Mouse (Mus musculus) embryonic stem cell, embryonic (primary cell): ENCODE measurements around the gene Lhx1.

ENCODE experiments used
- CTCF ChIA-PET, 4 experiments: fragments of 300-600 bp in 2 of 4; fragments of 350-600 bp in 2 of 4; sonication (Branson Sonifier 250); formaldehyde crosslinking; loops; one replicate each; lab custom pipeline; 2022; ENCODE audit warnings: inconsistent platforms in 2 of 4; lab: Charles Lee
- POLR2A ChIA-PET, 4 experiments: fragments of 300-600 bp in 2 of 4; fragments of 350-600 bp in 2 of 4; sonication (Branson Sonifier 250); formaldehyde crosslinking; loops; one replicate each; lab custom pipeline; 2022; ENCODE audit warnings: antibody characterized with exemption in 4 of 4, inconsistent platforms in 1 of 4; lab: Charles Lee

Gene Lhx1

GRCm38 (mm10) chr11:84525421-84526274, at the start of gene Lhx1:
TSS of gene Lhx1 (minus strand) at chr11:84525535.
- ChIA-PET CTCF (interaction anchor here in 3 of 4 experiments (1.0 to 1.8 kb wide), 7 partner anchors 10 to 294 kb away, joined by 3 to 6 read pairs (median 4); partner anchors contain the start of genes Mrm1 (in 2 of the 3) and Aatf (in 1 of the 3)), POLR2A (interaction anchor here (0.5 to 6.4 kb wide), 11 partner anchors 11 to 1207 kb away, joined by 3 to 83 read pairs (median 3); partner anchors contain the start of gene Aatf (in 3 of the 4))

GRCm38 (mm10) chr11:84574834-84575233, 49.5 kb upstream of the Lhx1 start:
- CTCF ChIA-PET, result interaction anchor here in 2 of 4 experiments (0.6 kb wide), 2 partner anchors 110 to 131 kb away, joined by 3 to 4 read pairs; no protein-coding TSS in a partner anchor
- POLR2A ChIA-PET, result no interaction called here

DNA sequence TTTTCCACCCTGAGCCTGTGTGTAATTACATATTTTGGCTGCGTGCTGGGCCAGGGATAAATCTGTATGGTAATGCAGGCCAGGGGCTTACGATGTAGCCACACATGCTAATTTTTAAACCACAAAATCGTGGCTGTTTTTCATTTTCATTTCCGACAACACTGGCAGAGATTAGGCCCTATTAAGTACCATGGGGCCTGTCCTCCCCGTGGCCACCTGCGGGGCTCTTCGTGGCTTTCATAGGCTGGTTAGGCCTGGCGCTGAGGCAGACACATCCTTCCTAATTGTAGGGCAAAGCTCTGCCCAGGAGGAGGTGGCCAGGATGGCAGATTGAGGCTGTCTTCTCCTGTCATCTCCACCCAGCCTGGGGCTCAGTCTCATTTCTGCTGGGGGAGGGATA, 48.3 kb upstream of the Lhx1 start:
- POLR2A ChIA-PET, result no interaction called here

DNA sequence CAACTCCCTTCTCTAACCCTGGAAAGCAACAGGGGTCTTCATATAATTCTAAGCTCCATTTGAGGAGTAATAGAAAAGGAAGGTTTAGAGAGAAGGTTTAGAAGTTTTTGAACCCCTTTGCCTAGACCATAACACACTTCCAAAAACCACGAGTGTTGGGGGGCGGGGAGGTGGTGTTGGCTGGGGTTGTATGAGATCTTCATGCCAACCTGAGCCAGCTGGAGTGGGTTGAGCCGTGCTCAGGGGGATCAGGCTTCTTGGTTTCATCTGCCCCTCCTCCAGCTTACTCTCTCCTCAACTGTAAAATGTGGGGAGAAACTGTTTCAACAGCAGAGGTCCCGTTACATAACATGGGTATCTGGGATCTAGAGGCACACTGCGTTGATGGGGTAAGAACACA, 45.5 kb upstream of the Lhx1 start:
- ChIA-PET CTCF (no interaction called here), POLR2A (interaction anchor here in 1 of 4 experiments (1.0 kb wide), 1 partner anchor 57 kb away, joined by 3 read pairs; no protein-coding TSS in a partner anchor)

More for the DNA sequence above, 48.3 kb upstream of the Lhx1 start:
- CTCF ChIA-PET, result no interaction called here

- ChIA-PET CTCF (no interaction called here), POLR2A (interaction anchor here in 1 of 4 experiments (1.0 kb wide), 1 partner anchor 57 kb away, joined by 3 read pairs; no protein-coding TSS in a partner anchor)
Measured at GRCm38 (mm10) chr11:84570392-84570791, 45.1 kb upstream of the Lhx1 start.

GRCm38 (mm10) chr11:84569052-84569751, 43.9 kb upstream of the Lhx1 start:
- POLR2A ChIA-PET, result interaction anchor here in 1 of 4 experiments (0.7 kb wide), 1 partner anchor 48 kb away, joined by 6 read pairs; no protein-coding TSS in a partner anchor
- CTCF ChIA-PET, result no interaction called here

GRCm38 (mm10) chr11:84568482-84568881, 43.1 kb upstream of the Lhx1 start:
- ChIA-PET CTCF (no interaction called here), POLR2A (interaction anchor here in 1 of 4 experiments (0.7 kb wide), 1 partner anchor 47 kb away, joined by 6 read pairs; no protein-coding TSS in a partner anchor)

- POLR2A ChIA-PET, result no interaction called here
- CTCF ChIA-PET, result no interaction called here
Measured at GRCm38 (mm10) chr11:84566691-84567090, 41.4 kb upstream of the Lhx1 start.

GRCm38 (mm10) chr11:84565224-84565623, 39.9 kb upstream of the Lhx1 start:
- ChIA-PET POLR2A (no interaction called here), CTCF (no interaction called here)

- POLR2A ChIA-PET, result interaction anchor here in 2 of 4 experiments (0.5 to 1.9 kb wide), 6 partner anchors 9 to 255 kb away, joined by 3 to 5 read pairs (median 3); no protein-coding TSS in a partner anchor
- CTCF ChIA-PET, result interaction anchor here in 3 of 4 experiments (0.5 to 1.6 kb wide), 3 partner anchors 9 to 149 kb away, joined by 3 to 4 read pairs (median 3); no protein-coding TSS in a partner anchor
Measured at GRCm38 (mm10) chr11:84563360-84563759, 38.0 kb upstream of the Lhx1 start.

DNA sequence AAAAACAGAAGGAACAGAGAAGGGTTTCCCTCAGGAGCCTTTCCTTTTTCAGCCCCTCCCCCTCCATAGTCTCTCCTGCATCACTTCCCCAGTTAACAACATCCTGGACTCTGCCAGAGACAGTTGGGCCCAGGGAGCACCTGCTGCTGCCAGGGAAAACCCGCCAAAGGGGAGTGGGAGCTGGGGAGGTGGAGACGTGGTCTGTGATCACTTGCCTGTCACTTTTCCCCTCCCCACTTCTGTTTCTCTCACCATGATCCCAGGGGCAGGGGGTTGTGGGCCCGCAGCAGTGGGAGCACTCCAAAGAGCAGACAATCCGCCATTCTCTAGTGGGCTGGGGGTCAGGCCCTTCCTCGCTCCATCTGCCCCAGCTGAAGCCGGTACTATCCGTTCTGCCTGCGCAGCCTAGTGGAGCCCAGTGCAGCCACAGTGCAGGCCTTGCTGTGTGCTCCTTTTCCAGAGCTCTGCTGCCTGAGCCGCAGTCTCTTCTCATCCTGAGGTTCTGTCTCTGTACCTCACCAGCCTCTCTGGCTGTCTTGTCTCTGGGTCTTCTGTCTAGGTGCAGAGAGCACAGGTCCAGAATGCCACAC, 37.5 kb upstream of the Lhx1 start:
- ChIA-PET CTCF (interaction anchor here in 3 of 4 experiments (0.5 to 1.6 kb wide), 3 partner anchors 9 to 149 kb away, joined by 3 to 4 read pairs (median 3); no protein-coding TSS in a partner anchor), POLR2A (interaction anchor here in 2 of 4 experiments (0.5 to 1.9 kb wide), 7 partner anchors 10 to 492 kb away, joined by 3 to 9 read pairs (median 3); no protein-coding TSS in a partner anchor)

GRCm38 (mm10) chr11:84561546-84561945, 36.2 kb upstream of the Lhx1 start:
- CTCF ChIA-PET, result interaction anchor here in 1 of 4 experiments (0.6 kb wide), 1 partner anchor 58 kb away, joined by 3 read pairs; no protein-coding TSS in a partner anchor
- POLR2A ChIA-PET, result interaction anchor here in 2 of 4 experiments (0.6 to 1.3 kb wide), 4 partner anchors 48 to 205 kb away, joined by 4 to 8 read pairs (median 5); partner anchors contain the start of gene Aatf (in 1 of the 2)

DNA sequence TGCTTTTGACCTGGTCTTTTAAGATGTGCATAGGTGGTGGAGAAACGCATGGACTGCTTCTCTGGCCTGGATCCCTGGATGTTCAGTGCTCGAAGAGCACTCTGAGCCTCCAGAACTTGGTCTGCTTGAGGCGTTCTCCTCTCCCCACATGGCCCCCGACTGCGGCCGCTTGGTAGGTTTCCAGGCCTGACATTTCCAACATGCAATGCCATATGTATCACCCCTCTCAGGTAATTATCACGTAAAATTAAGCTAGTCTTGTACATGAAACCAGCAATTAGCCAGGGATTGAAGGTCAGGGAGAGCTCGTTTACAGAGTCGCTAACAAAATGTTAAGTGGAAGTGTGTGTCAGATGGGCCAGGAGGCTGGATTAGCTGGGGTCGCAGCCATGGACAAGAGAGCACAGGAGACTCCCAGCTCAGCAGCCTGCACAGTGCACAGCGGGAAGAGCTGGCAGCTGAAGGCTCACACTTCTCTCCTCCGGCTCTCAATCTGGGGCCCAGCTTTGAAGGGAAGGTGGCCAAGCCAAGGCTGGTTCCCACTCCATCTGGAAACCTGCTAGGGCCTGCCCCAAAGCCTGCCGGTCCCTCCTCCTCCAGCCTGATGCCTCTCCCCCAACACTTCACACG, 28.6 kb upstream of the Lhx1 start:
- ChIA-PET POLR2A (no interaction called here), CTCF (interaction anchor here in 2 of 4 experiments (0.9 to 1.1 kb wide), 2 partner anchors 9 to 244 kb away, joined by 3 to 4 read pairs; no protein-coding TSS in a partner anchor)

- POLR2A ChIA-PET, result no interaction called here
- CTCF ChIA-PET, result no interaction called here
Measured at GRCm38 (mm10) chr11:84551296-84551695, 26.0 kb upstream of the Lhx1 start.

GRCm38 (mm10) chr11:84549258-84549791, 24.0 kb upstream of the Lhx1 start:
- ChIA-PET POLR2A (no interaction called here), CTCF (no interaction called here)

GRCm38 (mm10) chr11:84548293-84548692, 23.0 kb upstream of the Lhx1 start:
- CTCF ChIA-PET, result no interaction called here
- POLR2A ChIA-PET, result no interaction called here

DNA sequence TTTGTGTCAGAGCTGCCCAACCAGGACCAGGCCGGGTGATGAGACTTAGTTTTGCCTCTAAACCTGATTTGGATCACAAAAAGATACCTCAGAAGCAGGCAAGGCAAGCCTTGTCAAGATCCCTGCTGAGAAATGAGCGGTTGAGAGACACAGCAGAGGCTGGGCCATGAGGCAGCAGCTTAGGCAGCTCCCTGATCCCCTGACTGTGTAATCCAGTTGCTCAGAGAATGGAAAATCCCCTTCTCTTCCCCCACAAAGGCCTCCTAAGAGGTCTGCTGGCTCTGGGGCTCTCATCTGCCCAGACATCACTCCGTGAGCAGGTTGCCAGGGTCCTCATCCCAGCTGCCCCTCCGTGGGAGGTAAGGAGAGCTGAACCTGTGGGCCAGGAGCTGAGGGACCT, 14.6 kb upstream of the Lhx1 start:
- POLR2A ChIA-PET, result interaction anchor here in 1 of 4 experiments (0.8 kb wide), 1 partner anchor 14 kb away, joined by 3 read pairs; the partner anchor contains the start of gene Lhx1
- CTCF ChIA-PET, result no interaction called here
